Mouse (Mus musculus) gastrocnemius, postnatal 36 days (tissue): ENCODE measurements around the gene Ttc30a2. TPM values are rescaled to one million over a fixed set of nuclear protein-coding genes. Genes with fewer than 3 reads are reported as not detected.
"Not testable (repeated sequence)": the region's sequence is repeated elsewhere in the genome, so short reads cannot be mapped to it uniquely, and the experiment has no call there.

Experiments used
- DNase-seq, 2 experiments: peaks; one replicate each; pipeline ENCODE4 v3.0.0; 2022
- intact Hi-C: fragments of 180-260 bp; cut with DNase I; formaldehyde crosslinking; loops from one replicate; pipeline ENCODE4 v1.15.1; 2025
- total RNA-seq, 2 experiments: library from RNA; stranded (reverse); gene quantifications; 2 replicates each; pipeline ENCODE4 v1.2.3; 2021

Ttc30a2 gene
- total RNA-seq, 2 experiments from 2014 or later: 0.28 TPM; not detected in 1

DNA sequence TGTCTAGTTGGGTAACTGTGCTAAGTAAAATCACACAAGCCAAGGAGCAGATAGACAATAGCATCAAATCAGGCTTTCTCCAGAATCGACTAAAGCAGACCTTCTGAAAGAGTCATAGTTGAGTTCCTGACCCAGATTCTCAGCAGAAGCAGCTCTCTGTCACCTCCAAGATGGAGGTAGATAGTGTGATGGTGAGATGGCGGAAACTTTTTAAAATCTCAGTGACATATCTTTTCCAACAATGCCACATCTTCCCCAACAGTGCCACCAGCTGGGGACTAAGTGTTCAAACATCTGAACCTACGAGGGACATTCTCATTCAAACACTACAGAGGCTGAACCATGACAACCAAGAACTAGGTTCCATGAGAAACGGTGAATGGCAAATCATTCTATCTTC lies 4.7 kb upstream of the Ttc30a2 start:
- intact Hi-C loops: no loop called here
- no peak for DNase-seq

DNA sequence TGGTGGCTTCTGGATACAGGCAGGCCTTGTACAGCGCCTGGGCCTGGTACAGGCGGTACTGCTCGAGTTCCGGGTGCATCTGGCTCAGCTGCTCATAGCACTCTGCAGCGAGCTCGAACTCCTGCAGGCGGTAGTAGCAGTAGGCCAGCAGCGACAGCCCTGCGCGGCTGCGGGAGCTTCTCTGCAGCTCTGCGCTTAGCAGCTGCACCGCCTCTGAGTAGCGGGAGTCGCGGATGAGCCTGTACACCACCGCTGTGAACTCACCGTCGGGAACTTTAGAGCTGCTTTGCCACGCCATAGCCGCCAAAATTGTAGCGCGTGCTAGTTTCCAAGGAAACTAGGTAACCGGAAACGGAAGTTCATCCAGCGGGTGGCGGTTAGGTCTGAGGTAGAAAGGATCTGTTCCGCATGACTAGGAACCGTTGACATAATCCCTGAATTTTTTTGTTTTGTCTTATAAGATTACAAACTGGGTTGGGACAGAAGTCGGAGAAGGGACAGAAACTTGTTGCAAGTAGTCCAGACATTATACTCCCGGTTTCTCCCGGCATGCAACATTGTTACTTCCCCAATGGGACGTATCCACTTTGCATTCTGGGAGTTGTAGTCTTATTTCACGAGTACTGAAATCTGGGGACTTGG lies 3.6 kb upstream of the Ttc30a2 start, which contains the start of gene Ttc30a1:
TSS of gene Ttc30a1 (minus strand) at position 528 of the 642 bp plus-strand sequence.
- intact Hi-C loops: not testable (repeated sequence)
- DNase-seq: peak; percentile 45 to 52

DNA sequence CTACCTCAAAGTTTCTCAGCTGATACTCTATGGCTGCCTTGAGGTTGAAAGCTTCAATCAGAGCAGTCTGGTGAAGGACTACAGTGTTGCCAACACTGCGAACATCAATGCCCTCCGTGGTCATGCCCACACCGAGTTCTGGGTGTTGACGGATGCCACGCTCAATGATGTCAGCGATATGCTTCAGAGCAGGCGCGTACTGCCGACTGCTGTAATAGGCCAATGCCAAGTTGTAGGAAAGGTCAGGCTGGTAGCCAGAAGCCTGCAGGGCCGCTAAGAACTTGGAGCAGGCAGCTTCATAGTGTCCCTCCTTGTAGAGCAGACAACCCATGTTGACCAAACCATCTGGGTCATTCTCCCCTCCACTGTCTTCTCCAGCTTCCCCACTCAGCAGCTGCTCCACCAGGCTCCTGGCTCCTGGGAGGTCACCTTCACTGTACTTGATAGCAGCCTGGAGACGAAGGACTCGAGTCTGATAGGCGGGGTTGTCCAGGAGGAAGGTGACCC lies 3.0 kb upstream of the Ttc30a2 start:
- intact Hi-C loops, DNase-seq: not testable (repeated sequence)

DNA sequence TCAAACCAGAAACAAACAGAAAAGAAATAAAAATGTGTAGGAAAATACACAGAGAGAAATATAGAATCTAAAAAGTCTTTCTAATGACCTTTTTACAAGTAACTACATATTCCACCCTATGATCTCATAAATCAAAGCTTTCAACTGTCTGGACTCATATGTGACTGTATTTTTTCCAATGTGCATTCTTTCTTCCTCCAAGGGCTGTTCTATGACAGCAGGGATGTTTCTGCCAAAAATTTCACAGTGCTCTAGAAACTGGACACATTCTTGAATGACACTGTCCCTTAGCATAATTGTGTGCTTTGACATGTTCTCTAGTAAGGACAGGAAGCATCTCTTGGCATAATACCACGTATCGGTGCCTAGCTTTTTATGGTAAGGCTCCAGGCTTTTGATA lies 1.9 kb downstream of the Ttc30a2 start:
- DNase-seq, intact Hi-C loops: not testable (repeated sequence)

DNA sequence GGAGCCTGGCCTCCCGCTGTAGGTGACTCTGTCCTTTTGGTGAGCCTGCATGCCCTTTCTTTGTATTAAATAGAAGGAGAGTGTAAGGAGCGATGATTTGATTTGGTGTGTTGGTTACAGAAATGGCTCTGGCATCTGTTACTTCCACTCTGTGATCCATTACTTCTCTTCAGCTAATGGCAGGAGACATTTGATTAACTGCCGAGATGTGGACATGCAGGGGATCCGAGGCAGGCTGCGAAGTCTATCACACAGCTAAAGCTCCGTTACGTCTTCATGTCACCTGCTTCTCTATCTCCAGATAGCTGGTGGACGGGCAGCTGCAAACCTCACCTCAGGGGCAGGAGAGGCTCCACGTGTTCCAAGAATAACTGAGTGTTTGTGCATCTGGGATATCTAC lies 3.8 kb downstream of the Ttc30a2 start:
- intact Hi-C loops: no loop called here
- no peak for DNase-seq

DNA sequence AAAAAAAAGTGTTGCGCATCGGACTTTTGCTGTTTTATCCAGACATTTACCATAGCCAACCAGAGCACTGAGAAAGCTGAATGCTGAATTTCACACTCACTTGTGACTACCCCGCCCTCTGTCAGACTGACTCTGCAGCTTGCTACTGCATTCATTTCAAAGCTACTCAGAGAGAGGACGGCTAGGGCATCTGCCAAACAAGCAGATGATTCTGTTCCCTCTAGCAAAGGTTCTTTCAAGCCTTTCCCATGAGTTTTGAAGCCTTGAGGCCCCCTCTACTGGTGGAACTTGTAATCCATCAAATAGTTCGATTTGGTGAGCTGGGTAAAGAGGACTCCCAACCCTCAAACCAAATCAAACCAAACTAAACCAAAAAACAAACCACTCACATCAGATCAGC lies 13.0 kb downstream of the Ttc30a2 start:
- DNase-seq: peak in 1 of 2 experiments; percentile 27
- intact Hi-C loops: loop anchor here (1.0 to 10.0 kb wide), 3 partner anchors 82 to 360 kb away; no protein-coding TSS in a partner anchor

DNA sequence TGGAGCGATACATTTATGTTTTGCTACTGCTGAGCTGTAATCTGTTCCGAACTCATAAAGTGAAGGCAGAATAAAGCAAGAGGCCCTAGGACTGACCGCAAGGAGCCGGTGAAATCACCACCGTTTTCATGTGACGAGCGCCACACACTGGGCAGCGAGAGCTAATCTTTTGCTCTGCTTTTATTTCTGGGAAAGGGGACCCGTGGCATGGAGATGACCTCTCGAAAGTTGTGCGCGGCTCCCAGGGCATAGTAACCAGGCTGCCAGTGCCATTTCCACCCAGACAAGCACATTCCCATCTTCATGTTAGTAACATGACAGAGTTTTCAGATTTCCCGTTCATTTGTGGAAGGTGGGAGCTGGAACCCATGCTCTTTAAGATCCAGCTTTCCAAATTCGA lies 13.5 kb downstream of the Ttc30a2 start:
- DNase-seq: peak; percentile 50 to 53
- intact Hi-C loops: loop anchor here (1.0 to 10.0 kb wide), 2 partner anchors 81 to 360 kb away; no protein-coding TSS in a partner anchor

DNA sequence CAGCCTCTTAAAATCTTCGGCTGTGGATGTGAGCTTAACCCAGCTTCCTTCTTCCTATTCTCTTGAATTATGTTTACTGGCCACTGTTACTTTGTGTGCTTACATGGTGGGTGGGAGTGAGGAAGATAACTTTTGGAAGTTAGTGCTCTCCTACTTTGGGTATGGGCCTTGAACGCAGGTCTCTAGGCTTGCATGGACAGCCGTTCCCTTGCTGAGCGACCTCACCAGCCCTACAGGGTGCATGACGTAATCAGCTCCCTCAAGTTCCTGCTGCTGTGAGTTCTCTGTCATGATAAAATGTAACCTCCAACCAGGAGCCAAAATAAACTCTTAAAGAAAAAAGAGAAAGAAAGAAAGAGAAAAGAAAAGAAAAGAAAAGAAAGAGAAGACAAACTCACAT lies 13.9 kb downstream of the Ttc30a2 start:
- DNase-seq: no peak
- intact Hi-C loops: loop anchor here (1.0 to 10.0 kb wide), 2 partner anchors 81 to 359 kb away; no protein-coding TSS in a partner anchor

DNA sequence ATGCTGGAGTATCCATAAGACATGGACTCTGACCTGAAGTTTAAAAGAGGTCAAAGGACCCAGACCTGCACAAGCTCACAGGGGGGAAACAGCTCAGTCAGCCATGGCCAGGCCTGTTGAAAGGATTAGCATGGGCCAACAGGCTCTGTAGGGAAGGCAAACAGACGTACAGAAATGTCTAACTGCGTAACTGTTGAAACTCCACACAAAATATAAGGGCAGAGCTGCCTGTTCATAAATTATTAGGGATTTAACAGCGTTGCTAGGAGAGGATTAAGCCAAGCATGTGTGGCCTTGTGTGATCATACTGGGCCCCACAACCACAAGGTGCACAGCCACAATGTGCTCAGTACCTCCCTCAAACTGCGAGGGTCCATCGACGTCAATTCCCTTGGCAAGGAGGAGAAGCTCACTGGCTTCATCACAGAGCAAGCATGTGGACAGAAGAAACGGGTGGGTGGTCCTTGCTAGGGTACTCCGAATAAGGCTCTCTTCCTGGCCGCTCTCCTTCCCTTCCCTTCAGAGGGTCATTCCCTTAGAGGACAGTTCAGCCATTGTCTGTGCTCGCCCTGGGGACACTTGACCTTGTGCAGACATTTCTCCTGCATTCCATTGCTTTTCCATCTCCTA lies 14.6 kb downstream of the Ttc30a2 start:
- intact Hi-C loops: loop anchor here (10.0 kb wide), 1 partner anchor 359 kb away; no protein-coding TSS in a partner anchor
- DNase-seq: no peak

DNA sequence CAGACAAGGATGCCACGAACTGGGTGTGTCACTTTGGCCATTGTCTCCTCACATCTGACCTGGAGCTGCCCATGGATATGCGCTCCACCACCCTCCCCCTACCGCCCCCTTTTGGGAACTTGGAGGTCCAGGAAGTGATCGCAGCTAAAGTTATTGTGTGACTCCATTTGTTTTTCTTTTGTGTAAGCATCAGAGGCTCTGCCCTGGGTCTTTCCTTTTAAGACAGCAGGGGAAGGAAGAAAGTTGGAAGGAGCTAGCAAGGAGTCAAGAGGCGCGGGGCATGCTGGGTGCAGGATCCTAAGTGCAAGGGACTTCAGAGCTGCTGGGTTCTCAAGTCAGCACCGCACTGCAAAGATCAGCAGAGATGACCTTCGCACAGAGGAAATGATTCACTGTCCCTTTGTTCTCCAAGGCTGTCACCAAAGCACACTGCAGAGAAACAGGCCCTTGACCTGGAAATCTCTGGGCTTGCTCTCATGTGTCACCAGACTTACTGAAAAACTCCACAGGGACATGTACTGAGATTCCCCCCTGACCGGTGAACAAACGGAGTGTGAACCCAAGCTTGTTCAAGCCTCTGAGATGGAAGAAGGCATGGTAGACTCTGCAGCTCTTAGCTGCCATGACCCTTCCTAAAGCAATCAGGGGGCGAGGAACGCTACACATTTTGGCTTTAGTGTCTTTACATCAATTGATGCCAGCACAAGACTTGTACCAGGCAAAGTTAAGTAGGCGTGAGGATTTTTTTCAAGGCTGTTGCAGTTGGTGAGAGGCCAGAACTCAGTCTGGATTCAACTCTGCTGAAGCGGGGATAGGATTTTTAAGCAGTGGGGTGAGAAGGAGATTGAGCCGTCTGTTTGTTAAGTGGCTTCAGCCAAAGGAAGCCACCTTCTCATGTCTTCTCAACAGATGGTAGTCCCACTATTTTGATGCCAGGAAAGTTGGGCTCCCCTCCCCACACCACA lies 17.3 kb downstream of the Ttc30a2 start:
- intact Hi-C loops: loop anchor here (10.0 kb wide), 1 partner anchor 356 kb away; no protein-coding TSS in a partner anchor
- DNase-seq: peak in 1 of 2 experiments; percentile 16

DNA sequence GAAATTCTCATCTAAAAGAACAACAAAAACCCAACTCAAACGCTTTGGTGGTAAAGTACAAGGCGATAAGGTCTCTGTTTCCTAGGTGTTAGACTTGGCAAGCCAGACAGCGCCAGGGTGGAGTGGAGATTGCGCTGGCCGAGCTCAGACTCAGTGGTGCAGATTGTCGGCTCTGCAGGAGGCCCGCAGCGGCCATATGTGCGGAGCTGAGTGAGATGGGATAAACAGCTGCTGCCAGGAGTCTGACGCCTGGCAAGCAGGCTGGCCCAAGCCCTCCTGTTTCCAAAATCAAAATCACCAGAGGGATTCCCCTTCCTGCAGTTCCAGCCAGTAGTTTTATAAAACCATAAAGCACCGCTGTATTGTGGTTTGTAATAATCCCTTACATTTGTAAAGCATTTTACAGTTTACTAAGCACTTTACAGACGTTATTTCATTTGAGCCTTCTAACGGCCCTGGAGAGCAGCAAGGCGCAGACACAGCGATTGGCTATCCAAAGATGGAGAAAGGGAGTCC lies 18.1 kb downstream of the Ttc30a2 start:
- DNase-seq: peak in 1 of 2 experiments; percentile 16

DNA sequence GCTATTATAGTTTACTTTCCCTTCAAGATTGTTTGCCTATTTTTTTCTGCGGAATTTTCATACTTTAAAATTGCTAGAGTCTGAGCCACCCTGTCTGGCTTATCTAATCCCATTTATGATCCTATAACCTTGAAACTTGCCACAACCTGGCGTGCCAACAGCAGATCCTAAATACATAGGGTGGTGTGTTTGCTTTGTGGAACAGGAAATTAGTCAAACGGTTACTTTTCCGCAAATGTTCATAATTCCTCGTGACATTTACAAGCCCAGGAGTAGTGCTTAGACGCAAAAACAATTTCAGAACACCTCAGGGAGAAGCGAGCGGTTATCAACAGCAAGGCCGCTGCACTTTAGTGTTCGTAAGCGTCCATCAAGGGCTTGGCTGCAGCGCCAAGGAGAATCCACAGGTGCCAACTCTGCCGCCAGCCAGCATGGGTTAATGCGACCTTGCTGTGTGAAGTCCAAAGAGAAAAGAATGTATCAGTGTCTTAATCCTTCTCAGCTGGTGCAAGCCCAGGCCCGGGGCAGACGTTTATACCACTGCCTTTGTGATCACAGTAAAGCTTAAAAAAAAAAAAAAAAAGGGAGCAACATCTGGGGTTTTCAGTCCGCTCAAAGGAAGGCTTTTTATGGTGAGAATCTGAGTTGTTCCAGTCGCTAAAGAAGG lies 18.7 kb downstream of the Ttc30a2 start:
- no peak for DNase-seq
- intact Hi-C loops: no loop called here

More for the DNA sequence above, 18.1 kb downstream of the Ttc30a2 start:
- intact Hi-C loops: loop anchor here (10.0 kb wide), 1 partner anchor 355 kb away; no protein-coding TSS in a partner anchor

DNA sequence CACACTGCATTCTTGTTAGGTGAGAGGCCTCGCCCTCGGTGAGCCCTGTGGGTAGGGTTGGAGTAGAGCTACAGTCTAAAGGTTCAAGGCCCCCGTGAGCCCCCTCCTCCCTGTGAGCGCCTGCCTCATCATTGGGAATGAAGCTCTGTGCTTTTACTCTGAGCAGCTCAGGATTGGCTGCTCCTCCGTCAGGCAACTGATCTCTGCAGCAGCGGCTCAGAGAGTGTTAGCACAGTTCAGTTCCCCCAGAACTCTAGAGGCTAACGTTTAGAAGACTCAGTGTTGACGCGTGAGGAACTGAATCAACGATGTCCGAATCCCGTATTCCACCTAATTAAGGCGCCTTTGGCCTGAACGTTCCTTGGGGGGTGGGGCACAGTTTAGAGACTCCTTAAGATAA lies 22.3 kb downstream of the Ttc30a2 start:
- DNase-seq: no peak

DNA sequence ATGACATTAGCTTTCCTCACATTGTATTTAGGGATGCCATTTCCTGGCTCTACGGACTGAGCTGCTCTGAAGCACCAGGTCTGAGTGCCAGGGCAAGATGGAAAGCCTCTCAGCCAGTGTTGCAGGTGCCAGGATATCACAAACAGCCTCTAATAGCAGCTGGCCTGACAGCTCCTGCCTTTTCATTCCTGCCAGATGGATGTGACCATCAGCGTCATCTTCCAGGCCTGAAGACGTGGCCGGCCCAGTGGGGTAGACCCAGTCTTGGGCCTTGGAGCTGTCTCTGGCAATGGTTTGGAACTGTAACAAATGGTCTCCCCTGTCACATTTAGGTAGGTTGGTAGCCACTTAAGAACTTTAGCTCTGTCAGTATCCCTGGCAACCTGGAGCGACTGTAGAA lies 24.6 kb downstream of the Ttc30a2 start:
- intact Hi-C loops: no loop called here
- DNase-seq: no peak

More for the DNA sequence above, 22.3 kb downstream of the Ttc30a2 start:
- intact Hi-C loops: no loop called here

DNA sequence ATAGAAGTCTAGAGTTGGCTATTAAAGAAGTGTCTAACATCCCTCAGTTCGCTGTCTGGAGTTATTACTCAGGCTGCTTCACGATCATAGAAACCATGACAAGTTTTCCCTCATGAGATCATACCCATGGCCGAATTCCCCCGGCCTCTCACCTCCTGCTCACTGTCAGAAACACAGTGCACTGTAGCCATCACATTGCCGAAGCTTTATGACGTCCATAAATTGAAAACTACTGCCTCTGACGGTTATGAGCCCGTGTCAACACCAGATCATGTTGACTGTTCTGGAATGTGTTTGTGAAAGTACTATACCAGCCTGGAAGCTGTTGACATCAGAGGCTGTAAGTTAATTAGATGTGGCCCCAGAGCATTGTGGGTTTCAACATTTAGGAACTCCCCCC lies 27.3 kb downstream of the Ttc30a2 start:
- intact Hi-C loops: no loop called here
- no peak for DNase-seq

DNA sequence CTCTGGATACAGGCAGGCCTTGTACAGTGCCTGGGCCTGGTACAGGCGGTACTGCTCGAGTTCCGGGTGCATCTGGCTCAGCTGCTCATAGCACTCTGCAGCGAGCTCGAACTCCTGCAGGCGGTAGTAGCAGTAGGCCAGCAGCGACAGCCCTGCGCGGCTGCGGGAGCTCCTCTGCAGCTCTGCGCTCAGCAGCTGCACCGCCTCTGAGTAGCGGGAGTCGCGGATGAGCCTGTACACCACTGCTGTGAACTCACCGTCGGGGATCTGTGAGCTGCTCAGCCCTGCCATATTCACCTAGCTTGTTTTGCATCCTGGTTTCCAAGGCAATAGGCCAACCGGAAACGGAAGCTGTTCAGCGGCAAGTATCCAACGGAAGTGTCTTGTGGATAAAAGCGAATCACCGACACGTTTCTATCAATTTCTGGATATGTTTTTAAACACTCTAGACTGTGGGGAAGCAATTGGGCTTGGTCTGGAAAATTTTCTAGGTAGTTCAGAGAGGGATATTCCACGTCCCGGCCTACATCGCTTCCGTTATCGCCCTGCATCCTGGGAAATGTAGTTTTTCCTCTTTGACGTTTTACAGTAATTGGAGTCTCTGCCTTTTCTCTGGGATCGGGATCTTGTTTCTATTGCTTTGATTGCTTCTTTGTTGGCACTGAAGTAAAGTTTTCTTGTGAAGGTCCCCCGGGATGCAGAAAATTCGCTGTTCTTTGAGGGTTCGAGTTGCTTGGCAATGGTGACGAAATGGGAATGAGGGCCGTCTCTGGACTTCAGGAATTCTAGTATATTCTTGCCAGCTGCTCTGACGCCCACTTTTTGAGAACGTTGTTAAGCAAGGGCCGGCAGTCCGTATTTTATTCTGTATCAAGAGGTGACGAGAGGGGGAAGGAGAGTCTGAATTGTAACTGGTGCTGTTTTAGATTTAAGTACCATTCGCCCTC lies 39.6 kb downstream of the Ttc30a2 start, which contains the start of gene Ttc30b:
TSS of gene Ttc30b (minus strand) at position 469 of the 947 bp plus-strand sequence.
- peak; percentile 59 to 71 for DNase-seq
- intact Hi-C loops: no loop called here

DNA sequence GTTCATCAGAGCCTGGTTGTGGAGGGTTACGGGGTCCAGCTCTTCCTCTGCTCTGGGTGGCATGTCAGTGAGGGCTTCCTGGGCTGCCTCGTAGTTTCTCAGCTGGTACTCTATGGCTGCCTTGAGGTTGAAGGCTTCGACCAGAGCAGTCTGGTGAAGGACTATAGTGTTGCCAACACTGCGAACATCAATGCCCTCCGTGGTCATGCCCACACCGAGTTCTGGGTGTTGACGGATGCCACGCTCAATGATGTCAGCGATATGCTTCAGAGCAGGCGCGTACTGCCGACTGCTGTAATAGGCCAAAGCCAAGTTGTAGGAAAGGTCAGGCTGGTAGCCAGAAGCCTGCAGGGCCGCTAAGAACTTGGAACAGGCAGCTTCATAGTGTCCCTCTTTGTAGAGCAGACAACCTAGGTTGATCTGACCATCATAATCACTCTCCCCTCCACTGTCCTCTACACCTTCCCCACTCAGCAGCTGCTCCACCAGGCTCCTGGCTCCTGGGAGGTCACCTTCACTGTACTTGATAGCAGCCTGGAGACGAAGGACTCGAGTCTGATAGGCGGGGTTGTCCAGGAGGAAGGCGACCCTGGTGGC lies 40.4 kb downstream of the Ttc30a2 start:
- intact Hi-C loops, DNase-seq: not testable (repeated sequence)

DNA sequence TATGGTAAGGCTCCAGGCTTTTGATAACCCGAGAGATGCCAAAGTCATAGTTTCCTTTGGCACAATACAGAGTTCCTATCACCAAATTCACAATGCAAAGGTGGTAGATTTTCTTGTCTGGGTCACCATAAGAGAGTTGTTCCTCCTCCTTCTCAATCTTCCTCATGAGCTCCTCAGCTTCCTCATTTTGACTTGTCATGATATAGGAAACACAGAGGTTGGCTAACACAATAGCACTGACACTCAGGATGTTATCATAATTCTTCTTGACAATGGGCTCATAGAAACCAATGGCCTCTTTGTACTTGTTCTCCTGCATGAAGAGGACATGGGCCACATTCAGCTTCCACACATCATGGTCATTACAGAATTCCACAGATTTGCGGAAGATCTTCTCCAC lies 41.3 kb downstream of the Ttc30a2 start:
- intact Hi-C loops, DNase-seq: not testable (repeated sequence)
